ENCODE assay signal across 27 mouse cellular contexts in the genomic region with DNA sequence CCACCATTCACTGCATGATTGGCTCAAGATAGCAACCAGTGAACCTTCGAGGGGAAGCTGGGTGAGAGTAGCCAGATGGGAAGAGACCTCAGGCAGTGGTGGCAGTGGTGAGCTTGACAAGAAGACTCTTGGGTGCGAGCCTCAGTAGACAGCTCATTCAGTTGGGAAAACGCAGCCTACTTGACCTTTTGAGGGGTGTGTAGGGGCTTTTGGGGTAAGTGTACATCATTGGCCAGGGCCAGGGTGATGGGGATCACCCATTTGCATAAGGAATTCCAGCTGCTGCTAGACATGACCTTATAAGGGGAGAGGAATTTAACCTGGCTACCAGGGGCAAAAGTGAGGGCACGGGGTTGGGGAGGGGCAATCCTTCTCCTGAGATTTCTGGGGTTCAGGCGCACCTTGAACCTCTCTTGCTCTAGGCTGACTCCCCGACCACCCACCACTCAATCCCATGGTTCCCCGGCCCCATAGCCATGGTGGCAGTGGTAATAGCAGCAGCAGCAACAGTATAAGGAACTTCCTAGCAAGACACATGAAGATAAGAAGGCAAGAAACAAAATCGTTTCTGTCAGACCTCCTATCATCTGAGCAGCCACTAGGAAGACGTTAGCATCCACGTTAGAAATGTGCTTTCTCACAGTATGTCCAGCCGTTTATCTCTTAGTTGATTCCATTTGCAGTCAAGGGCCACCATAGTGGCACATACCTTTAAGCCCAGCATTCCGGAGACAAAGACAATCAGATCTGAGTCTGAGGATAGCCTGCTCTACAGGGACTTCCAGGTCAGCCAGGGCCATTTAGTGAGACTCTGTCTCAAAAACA. TPM values are rescaled to one million over a fixed set of nuclear protein-coding genes. Genes with fewer than 3 reads are reported as not detected.
"Had no signal": no experiment of that assay in that cellular context is flagged by ENCODE, and none has a peak within 500 bp of the region (broad histone marks: within the 10 kb centered on the region; RNA-seq: fewer than 3 reads in every experiment).

No protein-coding gene starts in this region.

- H3K9me3 ChIP-seq: intestine, embryonic 15.5 days; kidney, embryonic 15.5 days; limb, embryonic 12.5 days; limb, embryonic 15.5 days; lung, embryonic 15.5 days; midbrain, embryonic 10.5 days; neural tube, embryonic 12.5 days; neural tube, embryonic 15.5 days had no signal

- H3K27ac ChIP-seq: intestine, embryonic 15.5 days; kidney, embryonic 15.5 days; limb, embryonic 12.5 days; limb, embryonic 15.5 days; lung, embryonic 15.5 days; midbrain, embryonic 10.5 days; neural tube, embryonic 12.5 days; neural tube, embryonic 15.5 days had no signal

- DNase-seq: kidney, adult 11 months; kidney, adult 8-10 months; kidney, postnatal 14 days; kidney, postnatal 4 days; left cerebral cortex, postnatal 4 days; lung, postnatal 14 days; lung, postnatal 4 days; midbrain, embryonic 14.5 days; thymus, adult 18-20 months; thymus, postnatal 36 days had no signal

- H3K9ac ChIP-seq: intestine, embryonic 15.5 days; kidney, embryonic 15.5 days; limb, embryonic 12.5 days; limb, embryonic 15.5 days; lung, embryonic 15.5 days; neural tube, embryonic 12.5 days; neural tube, embryonic 15.5 days had no signal

- H3K4me2 ChIP-seq: intestine, embryonic 15.5 days; kidney, embryonic 15.5 days; limb, embryonic 12.5 days; limb, embryonic 15.5 days; lung, embryonic 15.5 days; neural tube, embryonic 12.5 days; neural tube, embryonic 15.5 days had no signal

- H3K4me3 ChIP-seq: intestine, embryonic 15.5 days; kidney, embryonic 15.5 days; limb, embryonic 12.5 days; limb, embryonic 15.5 days; lung, embryonic 15.5 days; midbrain, embryonic 10.5 days; neural tube, embryonic 12.5 days; neural tube, embryonic 15.5 days had no signal

- H3K36me3 ChIP-seq: intestine, embryonic 15.5 days; kidney, embryonic 15.5 days; limb, embryonic 12.5 days; limb, embryonic 15.5 days; midbrain, embryonic 10.5 days; neural tube, embryonic 12.5 days; neural tube, embryonic 15.5 days had no signal

- H3K27me3 ChIP-seq: intestine, embryonic 15.5 days; kidney, embryonic 15.5 days; limb, embryonic 12.5 days; limb, embryonic 15.5 days; lung, embryonic 15.5 days; neural tube, embryonic 12.5 days; neural tube, embryonic 15.5 days had no signal

- ATAC-seq: intestine, embryonic 15.5 days had no signal

RNA-seq across cellular contexts. Expression of a gene that starts 19.7 kb away (rescaled TPM):
- total RNA-seq: layer of hippocampus, adult 18-20 months; layer of hippocampus, postnatal 14 days; left cerebral cortex, adult 8-10 months; left cerebral cortex, postnatal 14 days; left cerebral cortex, postnatal 4 days; megakaryocyte progenitor cell, adult 5-6 weeks had no signal
- polyA plus RNA-seq: intestine, embryonic 15.5 days; kidney, embryonic 15.5 days; limb, embryonic 12.5 days; limb, embryonic 15.5 days; liver, embryonic 16.5 days; lung, embryonic 15.5 days; midbrain, embryonic 10.5 days; midbrain, embryonic 14.5 days; neural tube, embryonic 12.5 days; neural tube, embryonic 15.5 days; small intestine, adult 2 months; spleen, adult 2 months; stomach, embryonic 16.5 days had no signal

RNA-seq across cellular contexts. Expression of a gene that starts 27.7 kb away (rescaled TPM):
- total RNA-seq: layer of hippocampus, adult 18-20 months had no signal
- polyA plus RNA-seq: small intestine, adult 2 months; spleen, adult 2 months had no signal
